Mouse (Mus musculus) small intestine, adult 2 months (tissue): Measurements from ENCODE around the gene Wdr24.

Experiments
- CTCF ChIP-seq: fragments of 200-500 bp; IDR thresholded peaks from 2 replicates; pipeline ENCODE4 v1.5.1; 2012; ENCODE audit warnings: low read depth, mild to moderate bottlenecking, control low read depth, inconsistent platforms, low read length, moderate library complexity, mixed read lengths; ENCODE audit not compliant: insufficient replicate concordance, insufficient read length; ENCODE audit errors: extremely low read depth
- POLR2A ChIP-seq: fragments of 200-500 bp; IDR thresholded peaks from 2 replicates; pipeline ENCODE4 v1.6.1; 2012; ENCODE audit warnings: low read depth, mild to moderate bottlenecking, control low read depth, inconsistent platforms, low read length, moderate library complexity

GRCm38 (mm10) chr17:25833961-25834594, 10.7 kb downstream of the Wdr24 start:
- no peak for TF ChIP-seq CTCF
- no peak for TF ChIP-seq POLR2A
